Mouse (Mus musculus) adrenal gland, postnatal 4 days (tissue): Measurements from ENCODE around the gene Zfp423. TPM values are rescaled to one million over a fixed set of nuclear protein-coding genes. Genes with fewer than 3 reads are reported as not detected.
"Not testable (repeated sequence)": the region's sequence is repeated elsewhere in the genome, so short reads cannot be mapped to it uniquely, and the experiment has no call there.

Source experiments
- DNase-seq, 2 experiments: peaks; one replicate each; pipeline ENCODE4 v3.0.0; 2021 to 2022; ENCODE audit warnings: low spot score in 2 of 2, mixed read lengths in 2 of 2
- total RNA-seq, 2 experiments: library from RNA; stranded (reverse); gene quantifications; 2 replicates each; pipeline ENCODE4 v1.2.3; 2021

Gene Zfp423
- total RNA-seq, 2 experiments from 2014 or later: 39.4 to 41.8 TPM

DNA sequence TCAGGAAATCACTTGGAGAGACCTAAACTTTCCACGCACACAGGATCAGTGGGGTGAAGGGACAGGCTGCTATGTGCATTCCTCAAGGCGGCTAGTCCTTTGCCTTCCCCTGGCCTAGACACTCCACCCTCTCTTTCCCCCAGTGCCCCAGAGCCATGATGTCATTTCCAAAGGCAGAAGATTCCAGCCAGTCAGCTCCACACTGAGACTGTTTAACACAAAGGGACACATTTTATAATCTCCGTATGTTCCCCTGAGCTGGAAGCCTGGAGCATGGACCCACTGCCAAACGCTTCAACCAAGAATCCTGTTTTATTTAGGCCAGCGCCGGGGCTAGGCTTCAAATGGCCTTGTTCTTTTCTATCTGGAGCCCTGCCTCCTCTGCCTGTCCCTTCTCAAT, 111.6 kb downstream of the Zfp423 start:
- DNase-seq: no peak

DNA sequence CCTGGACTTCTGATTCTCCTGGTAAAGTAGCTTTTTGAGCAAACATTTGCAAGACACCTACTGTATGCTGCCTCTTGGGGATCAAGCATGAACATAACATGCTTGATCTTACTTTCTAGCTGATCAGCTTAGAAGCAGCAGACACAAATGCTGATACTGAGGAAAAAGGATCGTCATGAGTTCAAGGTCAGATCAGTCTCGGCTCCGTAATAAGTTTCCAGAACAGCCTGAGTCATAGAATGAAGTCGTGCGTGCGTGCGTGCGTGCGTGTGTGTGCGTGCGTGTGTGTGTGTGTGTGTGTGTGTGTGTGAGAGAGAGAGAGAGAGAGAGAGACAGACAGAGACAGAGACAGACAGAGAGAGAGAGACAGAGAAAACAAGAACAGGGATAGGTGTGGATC, 117.3 kb downstream of the Zfp423 start:
- not testable (repeated sequence) for DNase-seq

DNA sequence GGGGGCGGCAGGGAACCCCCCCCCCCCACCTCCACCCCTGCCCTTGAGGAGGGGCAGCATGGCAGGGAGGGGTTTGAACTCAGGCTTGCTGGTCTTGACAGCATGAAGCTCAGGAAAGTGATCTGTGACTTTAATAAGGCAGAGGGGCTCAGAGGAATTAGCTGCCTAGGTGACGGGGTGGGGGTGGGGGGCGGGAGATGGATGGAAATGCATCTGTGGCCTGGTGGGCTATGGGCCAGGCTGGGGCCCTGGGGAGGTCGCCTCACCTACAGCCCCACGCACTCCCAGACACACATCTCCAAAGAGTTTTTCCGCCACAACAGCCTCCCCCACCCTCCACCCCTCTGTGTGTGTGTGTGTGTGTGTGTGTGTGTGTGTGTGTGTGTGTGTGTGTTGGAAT, 122.1 kb downstream of the Zfp423 start:
- DNase-seq: no peak

DNA sequence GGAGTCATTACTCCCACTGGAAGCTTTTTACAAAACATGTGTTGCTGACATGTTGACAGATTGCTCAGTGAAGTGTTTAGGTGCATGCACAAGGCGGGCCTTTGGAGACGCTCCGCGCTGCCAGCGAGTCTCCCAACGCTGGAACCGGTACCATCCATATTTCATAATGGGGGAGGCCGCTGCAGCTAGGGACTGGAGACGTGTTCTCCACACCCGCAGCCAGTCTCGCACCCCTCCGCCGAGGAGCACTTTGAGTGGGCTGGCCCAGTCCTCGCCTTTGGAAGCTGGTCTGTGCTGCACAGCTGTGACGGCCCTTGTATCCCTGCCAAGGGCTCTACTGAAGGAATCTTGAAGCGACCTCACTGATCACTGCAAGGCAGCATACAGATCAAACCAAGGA, 122.5 kb downstream of the Zfp423 start:
- peak in 1 of 2 experiments; percentile 29 for DNase-seq

DNA sequence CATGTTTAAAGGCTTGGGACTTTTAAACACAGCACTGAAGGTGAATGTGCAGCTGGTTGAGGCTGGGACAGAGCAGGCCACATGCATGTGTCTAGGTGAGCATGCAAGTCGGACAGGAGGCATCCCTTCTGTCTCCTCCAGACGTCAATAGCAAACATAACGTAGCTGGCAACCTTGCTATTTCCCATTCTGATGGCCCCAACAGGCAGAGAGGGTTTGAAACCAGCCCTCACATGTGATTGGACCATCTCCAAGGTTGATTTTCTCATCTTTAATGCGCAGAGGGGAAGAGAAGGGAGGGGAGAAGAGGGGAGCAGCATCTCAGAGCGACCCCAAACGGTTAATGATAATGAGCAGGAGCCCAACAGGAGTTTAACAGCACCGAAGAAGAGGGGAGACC, 123.5 kb downstream of the Zfp423 start:
- no peak for DNase-seq

DNA sequence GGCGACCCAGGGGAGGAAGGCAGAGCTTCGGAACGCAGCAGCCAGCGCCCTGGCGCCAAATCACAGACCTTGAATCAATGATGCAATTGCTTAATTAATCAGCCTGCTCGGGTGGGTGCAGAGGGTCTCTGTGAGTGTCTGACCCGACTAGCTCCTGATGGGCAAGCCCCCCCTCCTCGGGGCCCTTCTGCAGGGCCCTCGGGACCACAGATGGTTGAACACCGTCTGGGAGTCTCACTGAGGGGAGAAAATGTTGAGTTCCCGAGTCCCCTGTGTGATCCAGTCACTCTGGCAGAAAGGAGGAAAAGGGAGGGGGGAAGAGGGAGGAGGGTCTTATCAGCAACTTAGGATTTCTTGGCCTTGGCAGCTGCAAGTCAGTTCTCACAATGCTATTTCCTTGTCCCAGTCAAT, 124.0 kb downstream of the Zfp423 start:
- DNase-seq: no peak

DNA sequence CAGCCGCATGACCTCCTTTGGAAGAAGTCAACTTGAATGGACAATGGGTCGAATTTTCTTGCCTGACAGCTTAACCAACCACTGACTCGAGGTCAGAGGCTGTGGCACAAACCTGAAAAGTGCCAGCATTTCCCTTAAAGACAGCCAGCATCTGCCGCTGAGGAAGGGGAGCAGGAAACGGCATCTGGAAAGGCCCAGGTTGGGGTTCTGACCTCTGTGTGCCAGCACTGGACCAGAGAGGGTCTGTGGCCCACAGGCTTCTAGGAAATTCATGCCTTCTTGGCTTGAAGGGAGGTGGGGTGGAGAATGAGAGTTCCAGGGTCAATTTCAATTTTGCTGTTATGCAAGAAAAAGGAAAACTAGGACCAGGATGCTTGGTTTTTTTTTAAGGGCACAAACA, 124.7 kb downstream of the Zfp423 start:
- DNase-seq: no peak

DNA sequence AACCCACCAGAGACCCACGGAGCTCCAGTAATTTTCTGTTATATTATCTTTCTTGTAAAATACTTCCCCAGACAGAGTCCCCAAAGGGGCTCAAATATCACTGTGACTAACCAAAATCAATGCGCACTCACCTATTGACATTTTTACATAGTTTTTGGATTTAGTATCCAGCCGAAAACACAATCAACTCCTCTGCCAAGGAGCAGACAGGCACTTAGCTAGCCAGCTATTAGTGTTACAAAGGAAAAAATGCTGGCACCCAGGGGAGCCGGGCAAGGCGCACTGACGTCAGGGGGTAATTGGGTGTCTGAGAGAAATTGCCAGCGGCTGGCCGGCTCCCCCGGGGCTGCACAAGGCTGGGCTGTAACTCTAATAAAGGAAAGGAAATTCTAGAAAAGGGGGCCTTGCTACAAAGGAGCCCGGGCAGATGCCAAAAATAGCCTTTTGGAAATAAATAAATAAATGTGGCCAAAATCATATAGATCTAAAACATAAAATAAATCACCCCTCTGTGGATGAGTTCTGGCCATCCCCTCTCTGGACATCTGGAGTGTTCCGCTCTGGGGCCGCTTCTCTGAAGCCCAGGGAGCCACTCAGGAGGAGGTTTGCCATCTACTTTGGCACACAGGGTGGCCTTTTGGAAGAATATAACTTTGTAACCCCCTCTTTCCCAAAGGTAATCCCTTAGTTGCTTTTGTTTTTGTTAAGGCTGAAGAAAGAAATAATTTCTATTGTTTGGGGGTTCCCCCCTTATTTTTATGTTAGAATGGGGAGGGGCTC, 125.4 kb downstream of the Zfp423 start:
- no peak for DNase-seq

- no peak for DNase-seq
These were observed 126.1 kb downstream of the Zfp423 start for GRCm38 (mm10) chr8:87833339-87833738.

DNA sequence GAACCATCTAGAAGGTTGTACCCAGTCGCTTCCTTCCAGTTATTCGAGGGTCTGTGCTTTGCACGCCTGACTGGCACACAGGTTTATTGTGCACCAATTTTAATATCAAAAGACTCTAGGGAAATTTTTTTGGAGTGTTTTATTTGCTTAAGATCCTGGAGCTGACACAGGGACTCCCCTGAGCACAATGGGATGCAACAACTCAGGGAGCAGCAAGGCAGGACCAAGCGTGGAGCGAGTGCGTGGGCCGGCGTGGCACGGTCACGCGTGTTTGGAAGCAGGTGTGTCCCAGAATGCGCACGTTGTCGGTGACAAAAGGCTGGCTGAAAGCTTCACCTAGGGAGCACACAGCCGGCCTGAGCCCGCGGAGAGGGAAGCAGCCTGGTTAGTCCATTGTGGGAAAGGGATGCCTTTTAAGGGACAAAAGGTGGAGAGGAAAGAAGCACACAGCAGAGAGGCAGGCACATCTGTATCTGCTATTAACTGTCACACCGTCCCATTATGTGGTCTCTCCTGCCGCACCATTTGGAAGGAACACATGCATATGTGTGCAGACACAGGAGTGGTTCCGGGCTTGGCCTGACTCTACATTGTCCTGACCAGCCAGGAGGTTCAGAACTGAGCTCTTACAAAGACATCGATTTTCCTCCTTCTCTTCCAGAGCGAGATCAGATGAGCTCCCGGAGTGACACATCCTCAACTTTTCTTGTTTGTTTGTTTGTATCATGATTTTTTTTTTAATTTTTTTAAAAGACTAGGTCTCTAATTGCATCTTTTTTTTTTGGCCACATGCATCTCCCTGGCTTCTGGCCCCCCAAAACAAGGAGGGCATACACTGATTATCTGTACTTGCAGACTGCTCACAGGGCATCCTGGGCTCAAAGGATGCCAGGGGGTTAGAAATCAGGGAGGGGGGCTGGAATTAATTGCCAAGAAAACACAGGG, 126.7 kb downstream of the Zfp423 start:
- DNase-seq: no peak

GRCm38 (mm10) chr8:87831567-87831966, 127.8 kb downstream of the Zfp423 start:
- no peak for DNase-seq

- no peak for DNase-seq
These were observed 128.3 kb downstream of the Zfp423 start for GRCm38 (mm10) chr8:87831116-87831515.

GRCm38 (mm10) chr8:87830200-87830599, 129.2 kb downstream of the Zfp423 start:
- DNase-seq: no peak

DNA sequence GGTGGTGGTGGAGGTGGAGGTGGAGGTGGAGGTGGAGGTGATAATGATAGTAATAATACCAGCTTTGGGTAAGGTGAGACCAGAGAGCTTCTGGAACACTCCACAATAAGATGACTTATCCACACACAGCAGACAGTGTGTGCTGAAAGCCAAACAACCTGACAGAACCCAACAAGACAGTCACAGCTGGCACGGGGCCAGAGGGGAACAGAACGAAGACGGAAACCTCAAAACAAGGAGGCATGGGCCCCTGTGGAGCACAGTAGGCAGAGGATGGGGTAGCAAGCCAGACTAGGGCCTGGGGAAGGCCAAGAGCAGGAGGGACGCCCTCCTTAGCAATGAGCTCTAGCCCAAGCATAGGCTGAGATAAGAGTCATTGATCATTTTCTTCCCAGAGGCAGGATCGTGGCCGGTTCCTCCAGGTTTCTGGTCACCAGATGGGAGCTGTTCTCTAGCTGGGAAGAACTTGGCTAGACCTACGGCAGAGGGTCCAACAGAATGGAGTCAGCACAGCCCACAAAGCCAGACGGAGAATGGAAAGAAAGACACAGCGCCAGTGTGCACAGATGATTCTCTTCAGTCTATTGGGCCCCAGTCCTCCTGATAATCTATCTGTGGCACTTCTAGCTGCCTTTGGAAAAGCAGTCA, 133.3 kb downstream of the Zfp423 start:
- no peak for DNase-seq

DNA sequence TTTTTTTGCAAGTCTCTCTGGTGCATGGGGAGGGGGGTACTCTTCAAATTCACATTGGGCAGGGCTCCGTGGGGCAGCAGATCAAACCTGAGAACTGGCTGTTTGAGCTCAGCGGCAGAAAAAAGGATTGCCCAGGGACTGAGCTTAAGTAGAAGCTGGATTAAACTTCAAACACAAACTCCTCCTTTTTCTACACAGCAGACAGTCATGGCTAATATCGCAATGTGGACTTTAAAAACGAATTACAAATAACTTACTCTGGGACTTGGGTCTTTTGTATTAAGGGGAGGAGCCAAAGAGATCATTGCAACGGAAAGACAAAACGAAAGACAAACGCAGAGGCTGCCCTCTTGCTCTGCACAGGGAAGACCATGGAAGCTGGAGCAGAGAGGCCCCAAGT, 136.2 kb downstream of the Zfp423 start:
- no peak for DNase-seq

DNA sequence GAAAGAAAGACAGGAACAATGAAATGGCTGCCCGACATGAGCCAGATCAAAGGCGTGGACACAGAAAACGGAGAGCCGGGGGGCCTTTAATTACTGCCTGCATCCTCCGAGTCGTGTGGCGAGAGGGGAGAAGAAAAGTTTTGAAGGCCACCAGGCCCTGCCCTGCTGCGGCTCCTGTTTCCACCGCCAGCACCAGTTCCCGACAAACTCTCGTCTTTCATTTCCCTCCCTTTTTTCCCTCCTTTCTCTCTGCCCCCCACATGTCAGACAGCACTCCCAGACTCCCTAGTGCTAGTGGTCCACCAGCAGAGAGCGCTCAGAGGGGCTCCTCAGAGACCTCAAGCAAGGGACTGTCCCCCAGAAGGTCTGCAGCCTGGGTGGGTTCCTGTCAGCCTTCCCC, 136.7 kb downstream of the Zfp423 start:
- DNase-seq: no peak

GRCm38 (mm10) chr8:87822175-87822574, 137.2 kb downstream of the Zfp423 start:
- DNase-seq: no peak

DNA sequence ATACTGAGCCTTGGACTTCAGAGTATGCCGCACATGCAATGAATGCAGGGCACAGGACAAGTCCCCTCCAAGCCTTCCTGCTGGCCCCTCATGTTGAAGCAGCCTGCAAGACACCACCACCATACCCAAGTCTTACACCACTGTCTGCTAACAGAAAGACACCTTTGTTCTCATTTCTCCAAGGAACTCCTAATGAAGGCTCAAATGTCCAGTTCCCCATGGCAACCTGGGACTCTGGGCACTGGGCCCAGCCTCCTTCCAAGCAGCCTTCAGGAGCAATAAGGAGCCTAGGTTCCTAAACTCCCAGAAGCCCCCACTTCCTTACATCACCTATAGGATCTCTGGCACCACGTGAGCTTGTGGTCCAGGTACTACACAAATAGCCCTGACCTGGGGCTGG, 137.7 kb downstream of the Zfp423 start:
- DNase-seq: no peak

DNA sequence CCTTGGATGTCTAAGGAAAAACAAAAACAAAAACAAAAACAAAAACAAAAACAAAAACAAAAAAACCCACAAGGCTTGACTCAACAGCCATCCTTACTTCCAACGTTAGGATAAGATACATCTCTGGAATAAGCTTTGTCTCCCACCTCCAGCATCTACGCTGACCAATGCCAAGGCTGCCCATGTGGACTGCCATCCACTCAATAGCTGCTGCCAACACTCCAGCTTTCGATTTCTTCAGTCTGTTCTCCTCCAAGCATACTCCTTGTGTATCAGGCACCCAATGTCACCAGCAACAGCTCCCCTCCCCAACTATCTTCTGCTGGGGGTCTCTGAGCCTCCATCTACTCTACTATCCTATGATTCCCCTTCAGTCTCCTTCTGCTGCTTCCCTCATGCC, 140.1 kb downstream of the Zfp423 start:
- no peak for DNase-seq

DNA sequence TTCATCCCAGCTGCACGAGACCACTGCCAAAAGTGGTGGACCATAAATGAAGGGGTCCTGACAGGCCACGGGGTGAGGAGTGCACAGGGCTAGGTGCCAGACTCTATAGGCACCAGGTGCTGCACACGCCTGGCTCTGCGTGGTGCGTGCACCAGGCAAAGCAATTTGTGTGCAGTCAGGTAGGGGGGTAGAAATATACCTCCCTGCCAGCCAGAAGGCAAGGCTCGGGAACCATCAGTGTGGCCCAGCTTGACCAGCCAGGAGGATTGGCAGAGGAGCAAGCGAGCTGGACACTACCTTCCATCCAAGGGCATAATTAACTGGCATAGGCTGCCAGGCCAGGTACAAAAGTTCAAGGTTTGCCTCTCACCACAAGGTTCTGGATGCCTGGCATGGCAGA, 140.9 kb downstream of the Zfp423 start:
- no peak for DNase-seq

DNA sequence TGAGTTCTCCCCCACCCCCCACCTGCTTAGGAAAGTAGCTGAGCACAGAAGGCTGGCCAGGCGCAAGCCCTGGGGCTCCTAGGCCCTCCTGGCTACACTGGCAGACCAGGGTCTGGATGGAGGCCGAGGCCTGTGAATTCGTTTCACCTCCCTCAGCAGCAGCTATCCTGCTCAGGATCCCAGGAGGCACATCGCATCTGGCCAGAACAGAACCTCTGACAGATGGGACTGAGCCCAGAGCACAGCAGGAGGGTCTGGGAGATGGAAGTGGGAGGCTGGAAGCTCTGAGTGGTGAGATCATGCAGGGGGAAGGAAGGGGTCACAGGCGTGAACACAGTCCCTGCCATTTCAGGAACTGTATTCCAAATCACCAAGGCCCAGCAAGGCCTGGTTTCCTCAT, 143.3 kb downstream of the Zfp423 start:
- no peak for DNase-seq

- no peak for DNase-seq
These were observed 146.7 kb downstream of the Zfp423 start for GRCm38 (mm10) chr8:87812661-87813060.
